Mouse (Mus musculus) urinary bladder, postnatal 10 days (tissue): ENCODE data around the gene Spns1.
"Not testable (repeated sequence)": the region's sequence is repeated elsewhere in the genome, so short reads cannot be mapped to it uniquely, and the experiment has no call there.

Experiments used
- DNase-seq: peaks from one replicate; pipeline ENCODE4 v3.0.0; 2022; ENCODE audit warnings: low spot score

Gene Spns1

DNA sequence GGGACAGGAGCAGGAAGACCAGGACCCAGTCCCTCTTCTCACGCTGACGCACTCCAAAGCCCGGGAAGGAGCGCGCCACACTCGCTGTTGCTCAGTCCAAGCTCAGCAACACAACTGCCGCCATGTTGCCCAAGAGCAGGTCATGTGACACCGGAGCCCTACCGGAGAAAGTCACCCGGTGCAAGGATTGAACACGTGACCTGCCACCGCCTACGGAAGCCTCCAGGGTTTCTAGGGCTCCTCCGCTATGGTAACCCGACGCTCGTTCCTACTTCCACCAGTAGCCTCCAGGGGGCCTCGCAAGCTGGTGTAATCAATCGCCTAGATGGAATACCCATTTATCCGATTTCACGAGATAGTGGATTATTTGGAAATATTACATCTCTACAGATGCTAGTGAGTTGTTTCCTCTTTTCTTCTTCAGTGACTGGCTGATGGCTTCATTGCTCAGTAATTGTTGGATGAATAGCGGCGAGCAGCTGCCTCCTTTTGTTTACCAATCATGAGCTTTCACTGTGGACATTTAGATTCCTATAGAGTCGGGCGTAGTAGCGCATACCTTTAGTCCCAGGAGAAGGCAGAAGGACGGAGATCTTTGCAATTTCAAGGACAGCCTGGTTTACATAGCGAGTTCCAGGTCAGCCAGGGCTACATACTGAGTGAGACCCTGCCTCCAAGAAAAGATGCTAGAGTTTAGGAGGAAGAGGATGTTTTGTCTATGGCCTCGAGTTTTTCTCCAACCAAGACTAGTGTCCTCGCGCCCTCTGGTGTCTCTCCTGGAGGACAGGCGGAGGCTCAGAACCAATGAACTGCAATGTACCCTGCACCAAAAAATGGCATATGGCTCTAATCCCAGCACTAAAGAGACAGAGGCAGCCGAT is at the start of gene Spns1:
TSS of gene Spns1 (minus strand) at position 173 of the 881 bp plus-strand sequence.
- DNase-seq: peak; percentile 81

DNA sequence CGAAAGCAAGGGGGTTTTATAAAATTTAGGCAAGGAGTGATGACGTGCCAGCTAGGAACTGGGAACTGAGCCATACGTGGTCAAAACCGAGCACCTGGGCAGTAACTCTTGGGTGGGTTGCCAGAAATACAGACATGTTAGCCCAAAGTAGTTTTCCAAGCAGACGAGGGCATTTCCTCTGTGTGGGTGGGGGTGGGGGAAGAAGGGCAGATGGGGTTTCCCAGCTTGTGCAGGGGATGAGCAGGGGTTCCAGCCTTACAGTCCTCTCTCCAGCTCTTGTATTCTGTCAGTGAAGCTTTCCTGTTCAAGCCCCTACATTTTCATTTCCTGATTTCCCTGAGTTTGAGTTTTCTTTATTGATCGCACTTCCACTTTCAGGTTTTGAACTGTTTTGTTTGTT is 46.9 kb upstream of the Spns1 start:
- no peak for DNase-seq

DNA sequence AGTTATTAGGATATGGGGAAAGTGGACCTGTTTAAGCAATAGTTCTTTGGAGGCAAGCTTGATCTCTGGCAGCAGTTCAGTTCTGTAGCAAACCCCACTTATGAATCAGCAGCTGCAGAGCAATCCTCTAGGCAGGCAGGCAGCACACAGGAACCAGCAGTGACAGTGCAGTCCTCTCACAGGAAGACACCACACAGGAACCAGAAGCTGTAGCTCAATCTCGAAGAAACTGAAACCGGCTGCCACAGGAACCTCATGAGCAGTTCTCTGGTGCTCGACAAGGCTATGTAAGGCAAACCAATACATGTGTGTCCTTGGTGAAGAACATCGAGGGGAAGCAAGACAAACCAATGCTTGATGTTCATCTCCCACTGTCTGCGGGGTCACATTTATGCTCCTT is 44.5 kb upstream of the Spns1 start:
- DNase-seq: no peak

DNA sequence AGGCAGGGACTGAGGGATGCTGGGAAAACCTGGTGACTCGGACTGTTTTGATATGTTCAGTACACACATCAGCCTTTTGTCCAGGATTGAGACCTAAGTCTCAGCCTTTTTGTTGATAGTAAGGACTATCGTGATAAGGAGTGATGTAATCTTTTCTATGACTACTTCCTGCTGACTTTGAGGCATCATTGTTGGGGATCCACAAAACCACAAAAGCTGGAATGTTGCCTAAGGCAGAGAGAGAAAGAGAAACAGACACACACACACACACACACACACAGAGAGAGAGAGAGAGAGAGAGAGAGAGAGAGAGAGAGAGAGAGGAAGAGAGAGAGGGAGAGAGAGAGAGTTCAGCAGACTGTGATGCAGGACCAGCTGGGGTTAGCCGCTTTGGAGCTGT is 41.2 kb upstream of the Spns1 start:
- DNase-seq: no peak

DNA sequence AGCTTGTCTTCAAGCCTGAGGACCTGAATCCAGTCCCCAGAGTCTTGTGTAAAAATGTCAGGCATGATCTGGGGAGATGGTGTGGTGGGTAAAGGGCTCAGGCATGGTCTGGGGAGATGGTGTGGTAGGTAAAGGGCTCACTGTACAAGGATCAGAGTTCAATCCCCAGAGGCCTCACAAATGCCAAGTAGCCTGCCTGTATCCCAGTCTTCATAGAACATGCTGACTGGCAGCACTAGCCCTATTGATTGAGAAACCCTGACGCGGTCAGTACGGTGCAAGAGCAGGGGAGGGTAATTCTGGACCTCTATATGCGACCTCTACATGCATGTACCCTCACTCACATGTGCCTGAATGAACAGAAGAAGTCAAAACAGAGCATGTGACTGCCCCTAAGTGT is 40.4 kb upstream of the Spns1 start:
- DNase-seq: no peak

DNA sequence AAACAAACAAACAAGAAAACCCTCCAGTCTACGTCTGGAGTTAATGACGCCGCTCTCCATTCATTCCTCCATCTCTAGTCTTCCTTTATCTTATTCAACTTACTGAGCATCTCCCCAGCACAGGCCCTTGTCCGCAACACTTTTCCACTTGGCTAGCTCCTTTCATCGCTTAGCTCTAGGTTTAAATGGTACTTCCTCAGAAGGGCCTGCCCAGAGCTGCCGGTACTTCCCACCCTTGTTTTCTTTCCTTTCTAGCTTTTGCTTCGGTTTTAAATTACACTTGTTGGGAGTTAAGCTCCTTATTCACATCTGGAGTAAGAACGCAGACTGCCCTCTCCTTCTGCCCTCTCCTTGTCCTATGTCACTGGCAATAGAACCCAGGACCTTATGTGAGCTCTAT is 39.8 kb upstream of the Spns1 start:
- no peak for DNase-seq

DNA sequence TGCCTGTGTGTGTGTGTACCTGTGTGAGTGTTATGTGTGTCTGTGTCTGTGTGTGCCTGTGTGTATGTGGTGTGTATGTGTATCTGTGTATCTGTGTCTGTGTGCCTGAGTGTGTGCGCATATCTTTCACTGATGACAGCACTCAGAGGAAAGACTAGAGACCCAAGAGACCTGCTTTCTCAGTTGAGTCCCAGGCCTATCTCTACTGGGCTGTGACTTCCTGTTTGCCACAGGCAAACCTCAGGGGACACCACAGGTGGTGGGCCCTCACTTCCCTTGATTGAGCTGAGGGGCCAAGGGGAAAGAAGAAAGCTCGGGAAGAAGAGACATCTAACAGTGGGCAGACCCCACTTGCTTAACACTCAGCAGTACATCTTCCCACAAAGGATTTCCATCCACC is 39.4 kb upstream of the Spns1 start:
- no peak for DNase-seq

DNA sequence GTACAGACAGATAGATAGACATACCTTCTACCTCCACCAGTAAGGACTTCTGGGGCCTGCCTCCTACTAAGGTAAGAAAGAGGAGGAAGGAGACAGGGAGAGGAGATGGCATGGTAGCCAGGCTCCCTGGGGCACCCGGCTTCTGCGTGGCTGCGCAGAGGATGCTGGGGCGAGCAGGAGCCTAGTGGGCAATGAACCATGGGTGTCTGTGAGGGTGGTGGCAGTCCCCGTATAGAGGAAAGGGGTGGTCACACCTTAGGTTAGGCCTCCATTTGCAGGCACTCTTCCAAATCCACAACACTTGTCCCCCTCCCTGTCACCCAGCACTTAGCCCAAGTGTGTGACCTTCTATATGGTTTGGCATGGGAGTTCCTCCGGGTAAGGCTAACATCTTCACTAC is 37.5 kb upstream of the Spns1 start, which contains the start of gene Cd19:
TSS of gene Cd19 (minus strand) at position 165 of the 400 bp plus-strand sequence.
- no peak for DNase-seq

DNA sequence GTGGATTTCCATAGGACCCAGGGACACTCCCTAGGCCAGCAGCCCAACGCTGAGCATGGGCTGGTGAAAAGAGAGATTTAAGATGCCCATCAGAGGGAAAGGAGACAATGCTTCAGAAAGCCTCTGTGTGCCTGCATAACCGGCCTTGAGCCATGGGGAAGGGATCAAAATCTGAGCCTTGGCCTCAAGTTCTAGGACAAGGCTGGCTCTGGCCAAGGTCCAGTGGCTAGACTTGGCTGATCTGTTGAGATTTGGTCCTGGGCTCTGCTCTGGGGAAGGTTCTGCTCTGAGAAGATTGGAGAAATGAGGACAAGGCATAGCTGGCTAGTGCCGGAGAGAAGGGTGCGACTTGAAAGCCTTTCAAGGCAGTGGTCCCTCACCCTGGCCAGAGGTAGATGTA is 33.8 kb upstream of the Spns1 start:
- DNase-seq: no peak

DNA sequence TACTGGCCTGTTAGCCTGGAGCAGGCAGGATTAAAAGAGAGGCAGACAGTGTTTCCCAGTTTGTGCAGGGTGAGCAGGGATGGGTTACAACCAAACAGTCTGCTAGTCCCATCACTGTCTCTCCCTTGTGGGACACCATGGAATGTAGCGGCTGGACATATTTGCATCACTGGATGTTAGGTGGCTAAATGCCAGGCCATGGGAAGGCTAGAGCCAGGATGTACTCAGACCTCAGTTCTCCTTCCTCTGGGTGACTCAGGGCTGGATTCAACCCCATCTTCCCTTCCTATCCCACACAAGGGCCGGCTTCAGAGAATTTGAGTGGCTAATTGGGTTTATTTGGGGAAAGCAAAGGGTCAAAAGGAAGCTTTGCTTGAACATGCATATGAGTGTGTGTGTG is 31.4 kb upstream of the Spns1 start:
- no peak for DNase-seq

DNA sequence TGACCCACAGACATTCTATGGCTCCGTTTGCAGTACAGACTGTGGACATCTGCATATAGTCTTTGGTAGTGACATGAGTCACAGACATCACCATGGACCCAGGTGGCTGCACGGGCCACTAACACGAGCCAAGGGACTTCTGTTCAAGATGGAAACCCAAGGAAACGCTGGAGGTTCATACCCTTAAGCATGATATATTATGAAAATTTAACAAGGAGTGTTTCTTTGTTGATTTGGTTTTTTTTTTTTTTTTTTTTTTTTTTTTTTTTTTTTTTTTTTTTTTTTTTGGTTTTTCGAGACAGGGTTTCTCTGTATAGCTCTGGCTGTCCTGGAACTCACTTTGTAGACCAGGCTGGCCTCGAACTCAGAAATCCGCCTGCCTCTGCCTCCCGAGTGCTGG is 25.3 kb upstream of the Spns1 start:
- DNase-seq: not testable (repeated sequence)

DNA sequence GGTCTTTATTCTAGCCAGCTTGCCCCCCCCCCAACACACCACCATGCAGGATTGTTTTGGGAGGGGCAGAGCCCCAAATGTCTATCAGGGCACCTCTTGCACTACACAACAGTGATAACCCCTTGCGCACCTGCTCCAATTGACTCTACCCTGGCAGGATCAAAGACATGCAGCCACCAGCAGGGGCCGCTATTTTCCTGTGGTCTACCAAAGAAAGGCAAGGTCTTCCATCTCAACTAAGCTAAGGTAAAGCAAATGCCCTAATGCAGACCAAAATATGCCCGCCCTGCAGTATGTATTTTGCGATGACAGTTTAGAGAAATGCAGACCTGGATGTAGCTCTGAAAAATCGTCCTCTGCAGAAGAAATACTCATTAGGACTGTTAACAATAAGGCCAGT is 22.3 kb upstream of the Spns1 start:
- peak; percentile 46 for DNase-seq

DNA sequence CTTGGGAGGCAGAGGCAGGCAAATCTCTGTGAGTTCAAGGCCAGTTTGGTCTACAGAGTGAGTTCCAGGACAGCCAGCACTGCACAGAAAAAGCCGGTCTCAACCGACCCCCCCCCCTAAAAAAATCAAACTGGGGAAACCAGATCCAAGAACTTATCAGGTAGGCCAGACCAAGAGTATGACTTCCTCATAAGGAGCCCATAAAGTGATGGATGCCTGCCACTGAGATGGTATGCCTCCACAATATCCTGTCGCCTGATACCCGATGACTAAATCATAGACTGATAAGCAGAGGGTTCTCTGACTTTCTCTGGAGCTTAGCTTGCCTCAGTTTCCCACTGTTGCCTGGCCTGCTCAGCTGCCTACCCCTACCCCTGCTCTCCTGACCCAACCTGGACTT is 20.6 kb upstream of the Spns1 start:
- no peak for DNase-seq

DNA sequence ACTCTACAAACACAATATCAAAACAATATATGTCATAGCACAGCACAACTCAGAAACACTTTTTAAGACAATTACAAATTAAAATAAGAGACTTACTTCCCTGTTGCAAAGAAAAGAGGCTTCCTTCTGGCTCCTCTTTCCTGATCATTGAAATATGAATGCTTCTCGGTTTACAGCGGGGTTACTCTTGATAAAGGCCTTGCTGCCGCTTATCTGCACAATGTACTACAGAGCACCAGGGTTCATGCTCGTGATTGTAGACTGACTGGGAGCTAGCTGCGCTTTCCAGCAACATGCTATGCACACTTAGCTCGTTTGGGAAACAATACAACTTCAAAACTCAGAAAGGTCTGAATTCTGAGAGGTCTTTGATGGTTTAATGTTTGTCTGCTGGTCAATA is 20.0 kb upstream of the Spns1 start:
- no peak for DNase-seq

DNA sequence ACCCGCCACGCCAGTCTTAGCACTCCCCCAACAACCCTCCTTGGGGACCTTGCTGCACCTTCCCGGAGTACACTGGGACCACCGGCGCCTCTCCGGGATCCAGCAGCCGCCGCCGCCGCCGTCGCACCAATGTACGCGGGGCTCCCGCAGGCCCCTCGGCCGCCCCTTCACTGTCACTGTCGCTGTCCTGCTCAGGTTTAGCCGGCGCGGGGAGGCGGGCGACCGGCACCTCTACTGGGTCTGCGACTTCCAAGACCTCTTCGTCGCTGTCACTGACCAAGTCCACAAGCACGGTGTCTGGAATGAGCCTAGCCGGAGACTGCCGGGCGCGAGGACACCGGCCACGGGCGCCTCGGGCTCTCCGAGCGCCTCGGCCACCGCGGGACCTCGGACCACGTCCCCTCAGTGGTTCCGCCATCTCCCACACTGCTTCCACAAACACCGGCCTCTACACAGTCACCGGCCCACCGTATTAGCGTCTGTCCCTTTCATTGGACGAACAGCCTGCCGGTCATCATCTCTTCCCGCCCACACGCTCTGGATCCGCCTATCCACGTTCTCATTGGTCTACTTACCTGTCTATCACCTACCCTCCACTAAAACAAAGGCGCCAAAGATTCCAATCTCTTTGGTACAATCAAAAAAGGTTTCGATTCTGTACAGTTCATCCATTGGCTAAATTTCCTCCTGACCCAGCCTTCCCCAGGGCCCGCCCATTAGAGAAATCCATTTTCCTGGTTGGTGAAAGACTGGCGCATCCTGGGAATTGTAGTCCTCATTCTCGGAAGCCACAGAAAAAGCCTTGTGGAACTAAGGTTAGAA is 19.3 kb upstream of the Spns1 start, which contains the start of gene Nfatc2ip:
TSS of gene Nfatc2ip (minus strand) at position 440 of the 822 bp plus-strand sequence.
- DNase-seq: peak; percentile 71

DNA sequence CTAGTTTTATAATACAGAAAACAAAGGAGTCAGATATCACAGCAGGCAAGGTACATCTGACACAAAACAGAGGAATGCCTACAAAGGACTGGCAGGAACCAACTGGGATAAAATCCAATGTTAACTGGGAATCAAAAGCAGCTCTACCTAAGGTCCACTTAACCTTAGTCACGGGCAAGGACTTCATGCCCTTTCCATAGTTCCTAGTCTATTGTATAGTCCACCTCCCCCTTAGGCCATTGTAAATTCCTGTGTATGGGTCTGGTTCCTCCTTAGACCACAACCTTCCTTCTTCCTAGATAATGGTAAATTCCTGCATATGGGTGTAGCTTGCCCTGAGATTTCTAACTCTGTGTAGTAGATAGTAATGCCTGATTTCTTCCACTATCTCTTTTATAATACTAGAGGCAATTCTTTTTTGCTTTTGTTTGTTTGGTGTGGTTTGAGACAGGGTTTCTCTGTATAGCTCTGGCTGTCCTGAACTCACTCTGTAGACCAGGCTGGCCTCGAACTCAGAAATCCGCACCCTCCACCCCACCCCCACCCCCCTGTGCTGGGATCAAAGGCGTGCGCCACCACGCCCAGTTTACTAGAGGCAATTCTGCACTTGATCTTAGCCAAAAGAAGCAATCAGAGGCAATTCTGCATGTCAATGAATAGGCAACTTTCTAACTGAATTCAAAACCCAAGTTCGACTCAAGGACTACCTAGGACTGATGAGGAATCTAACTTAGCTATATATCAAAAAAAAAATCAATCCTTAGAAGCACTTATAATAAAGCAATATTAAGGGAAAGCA is 15.0 kb upstream of the Spns1 start:
- not testable (repeated sequence) for DNase-seq

DNA sequence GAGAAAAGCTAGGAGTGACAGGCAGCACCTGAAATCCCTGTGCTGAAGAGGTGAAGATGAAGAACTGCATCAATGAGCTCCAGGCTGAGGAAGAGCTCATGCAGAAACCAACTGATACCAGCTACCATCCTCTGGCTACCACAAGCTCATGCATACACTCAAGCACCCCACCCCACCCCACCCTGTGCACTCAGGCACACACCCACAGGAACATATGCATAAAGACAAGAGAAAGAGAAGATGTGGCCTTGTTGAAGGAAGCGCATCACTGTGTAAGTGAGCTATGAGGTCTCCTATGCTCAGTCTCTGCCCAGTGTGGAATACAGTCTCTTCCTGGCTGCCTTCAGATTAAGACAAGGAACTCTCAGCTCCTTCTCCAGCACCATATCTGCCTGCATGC is 10.9 kb upstream of the Spns1 start:
- DNase-seq: no peak

DNA sequence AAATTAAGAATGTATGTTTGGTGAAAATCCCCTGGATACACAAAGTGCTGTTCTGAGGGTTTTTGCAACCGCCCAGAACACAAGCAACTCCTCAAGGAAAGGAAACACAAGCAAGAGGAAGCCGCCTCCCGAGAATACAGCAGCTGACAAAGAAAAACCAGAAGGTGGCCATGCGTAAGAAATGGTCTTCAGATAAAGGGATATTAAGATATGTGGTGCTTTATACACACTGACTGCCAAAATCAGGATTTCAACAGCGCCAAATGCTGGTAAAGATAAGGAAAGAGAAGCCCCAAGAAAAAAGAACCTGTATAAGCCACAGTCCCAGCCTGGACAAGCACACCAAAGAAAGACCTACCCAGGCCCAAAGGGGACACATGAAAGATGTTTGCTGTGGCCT is 6.3 kb upstream of the Spns1 start:
- DNase-seq: no peak

DNA sequence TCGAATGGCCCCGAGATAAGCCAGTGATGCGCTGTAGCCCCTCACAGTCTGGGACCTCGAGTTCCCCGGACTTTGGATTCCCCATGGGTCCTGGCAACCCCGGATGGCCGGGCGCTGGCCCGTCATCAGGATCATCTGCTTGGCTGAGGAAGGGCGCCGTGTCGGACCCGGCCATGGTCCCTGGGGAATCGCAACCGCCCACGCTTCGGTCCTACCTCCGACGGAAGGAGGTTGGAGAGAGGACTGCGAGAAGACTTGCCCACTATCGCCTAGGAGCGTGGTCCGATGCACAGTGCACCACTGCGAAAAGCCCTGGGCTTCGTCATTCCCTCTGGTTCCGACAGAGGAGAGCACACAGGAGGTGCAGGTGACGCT is 360 bp downstream of the Spns1 start:
- DNase-seq: no peak

DNA sequence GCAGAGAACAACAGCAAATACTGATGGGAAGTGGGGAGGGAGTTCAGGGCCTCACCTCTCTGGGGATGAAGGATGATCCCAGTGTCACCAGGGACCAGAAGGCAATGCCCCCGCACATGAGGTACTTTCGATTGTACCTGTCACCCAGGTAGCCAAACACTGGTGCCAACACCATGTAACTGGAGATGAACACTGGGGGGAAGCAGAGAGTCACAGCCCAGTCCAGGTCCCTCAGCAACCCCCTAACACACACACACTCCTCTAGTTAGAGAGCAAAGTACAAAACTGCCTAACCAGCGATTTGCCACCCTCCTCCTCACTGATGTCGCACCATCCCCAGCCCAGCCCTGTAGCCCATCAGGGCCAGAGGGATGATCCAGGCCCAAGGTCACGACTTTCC is 2.2 kb downstream of the Spns1 start:
- no peak for DNase-seq

DNA sequence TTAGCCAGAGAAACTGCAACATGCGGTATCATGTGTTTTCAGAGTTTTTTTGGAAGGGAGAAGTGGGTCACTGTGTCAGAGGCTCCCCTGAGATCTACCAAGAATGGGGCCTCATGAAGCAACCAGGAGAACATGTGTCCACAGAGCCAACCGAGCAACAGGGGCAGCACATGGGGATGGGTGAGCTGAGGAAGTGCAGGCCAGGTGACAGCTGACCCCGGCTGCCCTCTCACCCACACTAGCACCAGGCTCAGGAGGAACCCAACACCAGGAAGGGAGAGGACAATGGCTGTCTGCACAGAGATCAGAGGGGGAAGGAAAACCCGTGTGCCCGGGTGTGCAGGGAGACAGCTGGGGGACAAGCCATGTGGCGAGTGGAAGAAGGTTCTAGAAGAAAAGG is 2.7 kb downstream of the Spns1 start:
- DNase-seq: no peak

DNA sequence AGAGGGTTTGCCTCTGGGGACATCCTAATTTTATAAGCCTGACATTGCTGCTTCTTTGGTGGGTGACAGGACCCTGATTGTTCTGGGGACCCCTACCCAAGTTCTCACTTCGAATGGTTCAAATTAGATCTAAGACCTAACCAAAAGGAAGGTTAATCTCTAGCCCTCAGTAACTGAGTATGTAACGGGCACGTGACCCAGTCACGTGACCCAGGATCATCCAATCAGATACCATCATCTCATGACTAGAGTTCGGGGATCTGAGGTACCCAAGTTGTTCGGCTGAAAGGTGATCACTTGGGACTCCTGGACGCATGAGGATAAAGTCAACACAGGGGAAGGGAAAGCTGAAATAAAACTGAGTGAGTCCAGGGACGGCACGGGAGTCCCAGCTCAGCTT is 4.2 kb downstream of the Spns1 start:
- DNase-seq: no peak
